Mouse (Mus musculus) kidney, embryonic 14.5 days (tissue): ENCODE data around the gene Cib4. TPM values are rescaled to one million over a fixed set of nuclear protein-coding genes. Genes with fewer than 3 reads are reported as not detected.

Experiments used
- ATAC-seq: fragments of 200-750 bp; cut with Nextera tagmentation; 2 replicates; pipeline ENCODE4 v1.8.0; 2017; ENCODE audit warnings: moderate number of reproducible peaks, mild to moderate bottlenecking, moderate TSS enrichment, moderate library complexity; ENCODE audit not compliant: low FRiP score, low TSS enrichment
- H3K27ac ChIP-seq: fragments of 300-500 bp; sonication (generic); 2 replicates; pipeline ENCODE4 v1.5.1; 2014; ENCODE audit warnings: low read depth, mild to moderate bottlenecking, low read length, moderate library complexity, mixed read lengths
- H3K27me3 ChIP-seq: fragments of 300-500 bp; sonication (generic); 2 replicates; pipeline ENCODE4 v1.6.1; 2014; ENCODE audit warnings: mild to moderate bottlenecking, low read length; ENCODE audit not compliant: control insufficient read depth, insufficient read depth
- H3K36me3 ChIP-seq: fragments of 300-500 bp; sonication (generic); 2 replicates; pipeline ENCODE4 v1.6.1; 2014; ENCODE audit warnings: low read length, mixed read lengths; ENCODE audit not compliant: control insufficient read depth, insufficient read depth
- H3K4me1 ChIP-seq: fragments of 300-500 bp; sonication (generic); 2 replicates; pipeline ENCODE4 v1.6.1; 2014; ENCODE audit warnings: low read length, mixed read lengths; ENCODE audit not compliant: control insufficient read depth, insufficient read depth
- H3K4me2 ChIP-seq: fragments of 300-500 bp; sonication (generic); replicated peaks from 2 replicates; pipeline ENCODE4 v1.6.1; 2014; ENCODE audit warnings: low read depth, mild to moderate bottlenecking, low read length
- H3K4me3 ChIP-seq: fragments of 300-500 bp; sonication (generic); 2 replicates; pipeline ENCODE4 v1.5.1; 2014; ENCODE audit warnings: mild to moderate bottlenecking, low read length
- H3K9ac ChIP-seq: fragments of 300-500 bp; sonication (generic); 2 replicates; pipeline ENCODE4 v1.6.1; 2014; ENCODE audit warnings: low read depth, mild to moderate bottlenecking, low read length, moderate library complexity
- H3K9me3 ChIP-seq: fragments of 300-500 bp; sonication (generic); 2 replicates; pipeline ENCODE4 v1.6.1; 2016; ENCODE audit warnings: low read length; ENCODE audit not compliant: control insufficient read depth
- WGBS: fragments of 180-500 bp; shearing (Covaris S2); extraction: QIAGEN DNeasy Blood & Tissue Kit; methylation state at CpG from one replicate; pipeline ENCODE4 v1.1.7; 2014; 5-methylcytosine and 5-hydroxymethylcytosine counted together
- polyA plus RNA-seq: library from polyadenylated mRNA; unstranded; fragments of >200 nt; fragmentation: Nextera tagmentation; extraction: Ambion mirVana; gene quantifications from 2 replicates; pipeline ENCODE4 v1.2.1, GENCODE M21; 2014

Cib4 gene
- polyA plus RNA-seq, 1 experiment from 2014 or later, result not detected

- Histone ChIP-seq H3K27me3 (no peaks in the 10 kb centered on the region), H3K4me1 (no peaks in the 10 kb centered on the region), H3K4me2 (no peak overlapping the region), H3K27ac (no peak overlapping the region), H3K36me3 (no peaks in the 10 kb centered on the region), H3K4me3 (no peak overlapping the region), H3K9ac (no peak overlapping the region), H3K9me3 (no peaks in the 10 kb centered on the region)
- 75% methylated on average over 8 of the region's 8 CpGs for WGBS
- ATAC-seq, result no peak
Observed at GRCm38 (mm10) chr5:30554981-30555380, 9.3 kb upstream of the Cib4 start.

DNA sequence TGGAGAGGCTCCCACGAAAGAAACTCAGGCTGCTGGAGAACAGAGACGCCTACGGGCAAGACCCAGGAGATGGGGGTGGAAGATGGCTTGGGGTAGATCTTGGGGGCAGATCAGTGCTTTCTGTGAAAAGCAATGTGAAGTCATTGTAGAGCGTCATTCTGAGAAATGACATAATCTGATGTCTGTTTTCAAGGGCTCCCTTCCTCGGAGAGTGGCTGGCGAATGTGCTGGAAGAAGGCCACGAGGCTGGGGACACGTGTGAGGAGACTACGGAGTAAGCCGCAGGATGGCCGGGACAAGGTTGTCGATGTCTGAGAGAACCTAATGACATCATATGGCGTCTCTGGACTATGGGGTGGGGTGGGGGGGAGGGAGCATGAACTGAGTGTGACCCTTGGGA is 8.3 kb upstream of the Cib4 start:
- Histone ChIP-seq H3K27ac (no peak overlapping the region), H3K4me3 (no peak overlapping the region), H3K27me3 (no peaks in the 10 kb centered on the region), H3K4me2 (no peak overlapping the region), H3K4me1 (no peaks in the 10 kb centered on the region), H3K9ac (no peak overlapping the region), H3K9me3 (no peaks in the 10 kb centered on the region), H3K36me3 (no peaks in the 10 kb centered on the region)
- no peak for ATAC-seq
- 91% methylated on average over 13 of the region's 13 CpGs for WGBS

DNA sequence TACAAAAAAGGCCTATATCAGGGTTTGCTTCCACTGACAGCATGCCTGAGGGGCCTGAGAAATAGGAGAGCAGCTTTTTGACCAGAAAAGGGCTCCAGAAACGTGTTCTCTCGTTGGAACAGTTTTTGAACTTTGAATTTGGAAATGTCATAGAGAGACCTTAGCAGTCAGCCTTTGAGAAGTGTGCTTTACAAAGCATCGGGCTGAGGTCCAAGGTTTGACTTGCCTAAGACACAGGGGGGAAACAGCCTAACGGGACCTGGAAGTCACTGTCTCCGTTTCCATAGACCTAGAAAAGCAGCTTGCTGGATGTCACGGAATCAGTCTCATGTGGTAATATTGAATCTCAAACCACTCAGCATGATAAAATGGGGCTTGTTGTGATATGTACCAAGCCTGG is 6.4 kb upstream of the Cib4 start:
- 88% methylated on average over 6 of the region's 6 CpGs for WGBS
- no peaks in the 10 kb centered on the region for H3K4me1 ChIP-seq

DNA sequence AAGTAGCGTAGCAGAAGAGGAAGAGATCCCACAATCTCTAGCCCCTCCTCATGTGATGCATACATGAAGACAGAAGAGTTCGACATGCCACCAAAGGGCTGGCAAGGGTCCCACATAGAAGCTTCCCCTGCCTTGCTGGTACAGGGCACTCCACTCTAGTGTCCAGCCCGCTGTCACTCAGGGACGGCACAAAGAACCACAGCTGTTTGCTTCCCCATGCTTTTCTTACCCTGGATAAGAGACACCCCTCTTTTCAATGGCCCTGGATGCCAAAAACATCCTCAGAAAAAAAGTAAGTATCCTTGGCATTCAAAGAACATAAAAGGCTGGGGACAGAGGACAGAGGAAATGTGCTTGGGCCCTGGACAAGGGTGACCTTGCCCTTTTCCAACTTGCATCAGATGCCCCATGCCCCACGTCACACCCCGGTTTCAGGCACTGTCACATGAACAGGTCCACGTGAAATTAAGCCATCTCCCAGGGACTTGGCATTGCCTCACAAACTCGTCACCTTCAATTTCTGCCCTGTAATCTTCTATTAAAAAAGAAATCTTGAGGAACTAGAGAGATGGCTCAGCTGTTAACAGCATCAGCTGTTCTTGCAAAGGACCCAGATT is 5.5 kb upstream of the Cib4 start:
- Histone ChIP-seq H3K27me3 (no peaks in the 10 kb centered on the region), H3K36me3 (no peaks in the 10 kb centered on the region), H3K4me3 (no peak overlapping the region), H3K4me1 (no peaks in the 10 kb centered on the region), H3K4me2 (no peak overlapping the region), H3K9me3 (no peaks in the 10 kb centered on the region), H3K27ac (no peak overlapping the region), H3K9ac (no peak overlapping the region)
- no peak for ATAC-seq
- 89% methylated on average over 8 of the region's 8 CpGs for WGBS

More for the DNA sequence above, 6.4 kb upstream of the Cib4 start:
- no peaks in the 10 kb centered on the region for H3K36me3 ChIP-seq
- H3K9me3 ChIP-seq, result no peaks in the 10 kb centered on the region
- H3K4me3 ChIP-seq, result no peak overlapping the region
- H3K4me2 ChIP-seq, result no peak overlapping the region
- H3K9ac ChIP-seq, result no peak overlapping the region
- no peaks in the 10 kb centered on the region for H3K27me3 ChIP-seq
- ATAC-seq, result no peak
- H3K27ac ChIP-seq, result no peak overlapping the region

DNA sequence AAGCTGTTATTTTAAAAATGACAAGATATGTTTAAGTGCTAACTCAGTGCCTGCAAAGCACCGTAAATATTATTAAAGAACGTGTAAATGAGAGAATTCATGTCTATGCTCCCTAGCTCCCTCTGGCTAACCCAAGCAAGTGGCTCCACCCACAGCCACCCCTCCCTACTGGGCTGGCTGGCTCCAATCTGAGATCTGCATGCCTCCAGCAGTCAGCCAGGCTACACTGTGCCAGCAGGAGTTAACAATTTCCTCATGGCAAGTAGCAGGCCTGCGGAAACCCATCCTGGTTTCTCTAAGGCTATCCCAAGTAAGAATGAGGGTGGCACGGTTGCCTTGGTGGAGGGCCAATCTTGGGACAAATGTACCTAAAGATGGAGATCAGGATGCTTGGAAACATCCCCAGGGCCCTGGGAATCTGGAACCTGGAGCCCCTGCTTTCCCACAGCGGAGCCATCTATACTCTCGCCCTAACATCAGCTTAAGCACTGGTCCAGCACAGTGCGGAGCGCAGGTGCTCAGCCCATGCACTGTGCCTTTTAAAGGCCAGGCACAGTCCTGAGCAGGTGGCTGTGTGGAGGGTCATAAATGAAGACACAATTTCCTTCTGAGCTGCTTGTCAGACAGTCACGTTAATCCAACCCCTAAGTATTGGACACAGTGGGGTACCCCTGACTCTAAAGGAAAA is 4.8 kb upstream of the Cib4 start:
- no peak overlapping the region for H3K4me3 ChIP-seq
- H3K9ac ChIP-seq, result no peak overlapping the region
- no peak overlapping the region for H3K4me2 ChIP-seq
- H3K9me3 ChIP-seq, result no peaks in the 10 kb centered on the region
- H3K4me1 ChIP-seq, result no peaks in the 10 kb centered on the region
- no peaks in the 10 kb centered on the region for H3K27me3 ChIP-seq
- H3K27ac ChIP-seq, result no peak overlapping the region
- ATAC-seq, result no peak
- 66% methylated on average over 9 of the region's 9 CpGs for WGBS
- no peaks in the 10 kb centered on the region for H3K36me3 ChIP-seq

- 64% methylated on average over 2 of the region's 2 CpGs for WGBS
- Histone ChIP-seq H3K27me3 (no peaks in the 10 kb centered on the region), H3K27ac (no peak overlapping the region), H3K4me2 (no peak overlapping the region), H3K4me1 (no peaks in the 10 kb centered on the region), H3K9ac (no peak overlapping the region), H3K9me3 (no peaks in the 10 kb centered on the region), H3K36me3 (no peaks in the 10 kb centered on the region), H3K4me3 (no peak overlapping the region)
- no peak for ATAC-seq
Observed at GRCm38 (mm10) chr5:30548681-30549080, 3.0 kb upstream of the Cib4 start.

DNA sequence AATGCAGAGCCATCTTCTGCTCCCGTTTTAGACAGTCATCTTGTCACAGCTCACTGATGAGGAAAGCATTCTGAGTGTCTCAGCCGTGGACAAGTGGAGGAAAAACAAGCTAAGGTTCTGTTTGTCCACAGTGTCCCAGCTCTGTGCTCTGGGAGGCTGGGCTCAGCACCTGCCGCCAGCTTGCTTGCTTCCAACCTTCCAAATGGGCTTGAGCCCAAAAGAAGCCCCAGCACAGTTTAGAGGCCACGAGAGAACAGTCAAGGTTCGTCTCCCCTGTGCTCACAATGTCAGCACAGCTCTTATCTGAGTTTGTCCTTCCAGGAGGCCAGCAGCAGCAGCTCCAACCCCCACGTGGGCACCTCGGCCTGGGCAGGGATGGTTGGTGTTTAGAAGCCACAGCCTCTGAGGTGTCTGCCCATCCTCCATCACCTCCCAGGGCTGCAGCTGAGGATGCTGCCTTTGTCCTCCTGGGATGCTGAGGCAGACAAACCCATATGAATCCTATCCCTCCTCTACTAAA is 9.5 kb downstream of the Cib4 start:
- no peaks in the 10 kb centered on the region for H3K4me1 ChIP-seq
- H3K36me3 ChIP-seq, result no peaks in the 10 kb centered on the region
- H3K9me3 ChIP-seq, result no peaks in the 10 kb centered on the region
- H3K27me3 ChIP-seq, result no peaks in the 10 kb centered on the region
- 39% methylated on average over 7 of the region's 7 CpGs for WGBS
- no peak overlapping the region for H3K27ac ChIP-seq
- no peak overlapping the region for H3K9ac ChIP-seq
- no peak overlapping the region for H3K4me3 ChIP-seq
- no peak overlapping the region for H3K4me2 ChIP-seq
- ATAC-seq, result no peak

DNA sequence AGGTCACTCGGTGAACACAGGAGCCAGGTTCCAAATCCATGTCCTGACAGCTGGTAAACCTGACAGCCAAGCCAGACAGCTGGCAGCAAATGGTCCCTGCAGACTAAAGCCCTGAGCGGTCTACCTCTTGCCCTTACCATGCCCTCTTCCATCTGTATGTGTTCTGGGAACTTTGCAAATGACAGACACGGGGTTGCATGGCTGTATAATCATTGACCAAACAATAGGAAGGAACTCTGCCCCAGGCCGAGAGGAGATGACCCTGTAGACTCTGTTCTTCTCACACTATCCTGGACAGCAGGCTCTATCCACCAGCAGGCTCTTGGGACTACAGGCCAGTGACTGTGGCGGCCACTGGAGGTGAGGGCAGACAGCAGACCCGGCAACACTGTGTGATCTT is 11.0 kb downstream of the Cib4 start:
- H3K9me3 ChIP-seq, result no peaks in the 10 kb centered on the region
- H3K9ac ChIP-seq, result no peak overlapping the region
- H3K27ac ChIP-seq, result no peak overlapping the region
- ATAC-seq, result no peak
- H3K4me3 ChIP-seq, result no peak overlapping the region
- no peaks in the 10 kb centered on the region for H3K4me1 ChIP-seq
- WGBS, result 73% methylated on average over 6 of the region's 6 CpGs
- no peaks in the 10 kb centered on the region for H3K36me3 ChIP-seq
- no peaks in the 10 kb centered on the region for H3K27me3 ChIP-seq
- no peak overlapping the region for H3K4me2 ChIP-seq

DNA sequence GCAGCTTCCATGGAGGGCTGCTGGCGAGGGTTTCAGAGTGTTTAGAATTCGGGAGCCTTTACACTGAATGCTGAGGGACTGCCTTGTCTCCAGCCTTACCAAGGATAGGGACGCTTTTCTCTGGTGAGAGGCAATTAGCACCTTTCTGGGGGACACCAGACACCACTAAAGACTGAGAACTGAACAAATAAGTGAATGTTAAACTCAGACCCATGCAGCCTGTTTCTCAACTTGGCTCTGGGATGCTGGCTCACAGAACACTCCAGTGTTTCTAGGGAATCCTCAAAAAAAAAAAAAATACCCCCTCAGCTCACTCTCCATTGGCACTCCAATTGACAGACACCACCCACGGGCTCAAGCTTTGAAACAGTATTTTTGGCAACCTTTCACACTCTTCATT is 16.7 kb downstream of the Cib4 start:
- H3K9me3 ChIP-seq, result no peaks in the 10 kb centered on the region
- H3K4me3 ChIP-seq, result no peak overlapping the region
- ATAC-seq, result no peak
- no peaks in the 10 kb centered on the region for H3K4me1 ChIP-seq
- H3K27me3 ChIP-seq, result 0 out of 2 replicates have a peak, but pooled peaks cover 5% of the 10 kb centered on the region
- H3K9ac ChIP-seq, result no peak overlapping the region
- 27% methylated on average over 4 of the region's 4 CpGs for WGBS
- no peaks in the 10 kb centered on the region for H3K36me3 ChIP-seq
- no peak overlapping the region for H3K27ac ChIP-seq
- no peak overlapping the region for H3K4me2 ChIP-seq
